Comparison of ENCODE assay signal across 13 mouse cellular contexts in the genomic region with DNA sequence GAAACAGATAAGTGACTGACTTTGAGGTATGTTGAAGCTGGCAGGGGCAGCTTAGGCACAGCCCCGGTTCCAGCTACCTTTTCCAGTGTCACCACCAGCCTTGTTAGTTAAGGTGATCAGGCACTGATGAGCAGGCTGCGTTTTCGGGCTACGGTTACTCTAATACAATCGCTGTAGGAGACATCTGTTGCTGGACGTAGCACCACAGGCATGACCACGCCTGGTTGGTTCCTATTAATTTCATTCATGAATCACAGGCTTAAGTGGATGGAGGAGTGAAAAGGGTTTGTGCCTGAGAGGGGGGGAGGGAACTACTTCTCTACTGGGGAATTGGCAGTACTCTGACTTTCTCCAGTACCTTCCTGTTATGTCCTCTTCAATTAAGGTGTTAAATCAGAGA.
"Had no signal": no experiment of that assay in that cellular context is flagged by ENCODE, and none has a peak within 500 bp of the region (broad histone marks: within the 10 kb centered on the region; RNA-seq: fewer than 3 reads in every experiment).

No protein-coding gene starts in this region.

- H3K9ac ChIP-seq: limb, embryonic 12.5 days; liver, embryonic 13.5 days; liver, postnatal 0 days; lung, embryonic 15.5 days; midbrain, embryonic 13.5 days; neural tube, embryonic 13.5 days had no signal

- H3K4me1 ChIP-seq: limb, embryonic 12.5 days; liver, embryonic 13.5 days; lung, embryonic 15.5 days; neural tube, embryonic 13.5 days had no signal

- ATAC-seq: liver, postnatal 0 days; midbrain, embryonic 13.5 days had no signal

- H3K36me3 ChIP-seq: limb, embryonic 12.5 days; liver, embryonic 13.5 days; lung, embryonic 15.5 days; midbrain, embryonic 13.5 days; neural tube, embryonic 13.5 days had no signal

- H3K4me2 ChIP-seq: limb, embryonic 12.5 days; liver, embryonic 13.5 days; lung, embryonic 15.5 days; midbrain, embryonic 13.5 days; neural tube, embryonic 13.5 days had no signal

- DNase-seq: kidney, adult 8-10 months; kidney, postnatal 25 days; liver; liver, embryonic 13.5 days; liver, postnatal 0 days; lung, postnatal 14 days; thymus, postnatal 14 days had no signal

- H3K27me3 ChIP-seq: limb, embryonic 12.5 days; liver, embryonic 13.5 days; lung, embryonic 15.5 days; midbrain, embryonic 13.5 days had no signal

- H3K27ac ChIP-seq: limb, embryonic 12.5 days; liver, embryonic 13.5 days; lung, embryonic 15.5 days; macrophage; midbrain, embryonic 13.5 days; neural tube, embryonic 13.5 days; stomach, postnatal 0 days had no signal

- H3K9me3 ChIP-seq: lung, embryonic 15.5 days; midbrain, embryonic 13.5 days; neural tube, embryonic 13.5 days had no signal

- H3K4me3 ChIP-seq: limb, embryonic 12.5 days; liver, embryonic 13.5 days; lung, embryonic 15.5 days; midbrain, embryonic 13.5 days; neural tube, embryonic 13.5 days had no signal
